Mouse (Mus musculus) liver, adult 2 months (tissue): Measurements from ENCODE around the gene Tbc1d12. TPM values are rescaled to one million over a fixed set of nuclear protein-coding genes. Genes with fewer than 3 reads are reported as not detected.

Experiments
- DNase-seq: peaks from one replicate; pipeline ENCODE4 v3.0.0-alpha.2; 2011; ENCODE audit warnings: low read depth, low spot score; ENCODE audit errors: extremely low read depth
- H3K27ac ChIP-seq: fragments of 200-500 bp; replicated peaks from 2 replicates; pipeline ENCODE4 v1.5.1; 2012; ENCODE audit warnings: low read depth, mild to moderate bottlenecking, control low read depth, inconsistent platforms, low read length; ENCODE audit not compliant: insufficient read depth
- H3K27me3 ChIP-seq: fragments of 200-500 bp; 2 replicates; pipeline ENCODE4 v1.6.1; 2012; ENCODE audit warnings: mild to moderate bottlenecking, moderate library complexity, low read length, inconsistent platforms; ENCODE audit not compliant: control insufficient read depth, insufficient read depth
- H3K36me3 ChIP-seq: fragments of 200-500 bp; 2 replicates; pipeline ENCODE4 v1.6.1; 2012; ENCODE audit warnings: low read length, inconsistent platforms; ENCODE audit not compliant: control insufficient read depth, insufficient read depth
- H3K4me1 ChIP-seq: fragments of 200-500 bp; 2 replicates; pipeline ENCODE4 v1.6.1; 2011; ENCODE audit warnings: low read length; ENCODE audit not compliant: control insufficient read depth, insufficient read depth
- H3K4me3 ChIP-seq: fragments of 200-500 bp; 2 replicates; pipeline ENCODE4 v1.5.1; 2011; ENCODE audit warnings: low read depth, mild to moderate bottlenecking, control low read depth, low read length, moderate library complexity; ENCODE audit not compliant: insufficient read depth
- H3K79me2 ChIP-seq: fragments of 200-500 bp; 2 replicates; pipeline ENCODE4 v1.6.1; 2012; ENCODE audit warnings: inconsistent platforms, mild to moderate bottlenecking, low read length, moderate library complexity; ENCODE audit not compliant: control insufficient read depth, insufficient read depth
- H3K9ac ChIP-seq: fragments of 200-500 bp; 2 replicates; pipeline ENCODE4 v1.6.1; 2012; ENCODE audit warnings: low read depth, mild to moderate bottlenecking, control low read depth, inconsistent platforms, low read length
- CTCF ChIP-seq: fragments of 200-500 bp; IDR thresholded peaks from 2 replicates; pipeline ENCODE4 v1.5.1; 2011; ENCODE audit warnings: low read depth, low read length, control low read depth
- POLR2A ChIP-seq: fragments of 200-500 bp; IDR thresholded peaks from 2 replicates; pipeline ENCODE4 v1.6.1; 2011; ENCODE audit warnings: low read length, control low read depth; ENCODE audit not compliant: insufficient read depth; ENCODE audit errors: extremely low read depth
- WGBS: fragments of 180-500 bp; shearing (Covaris S2); methylation state at CpG from one replicate; pipeline ENCODE4 v1.1.7; 2018; 5-methylcytosine and 5-hydroxymethylcytosine counted together
- polyA plus RNA-seq: library from polyadenylated mRNA; depleted of rRNA; stranded (reverse); fragments of >200 nt; gene quantifications from 2 replicates; pipeline ENCODE4 v1.2.3, GENCODE M21; 2012
- total RNA-seq: library from RNA; depleted of rRNA; stranded (reverse); fragments of >200 nt; gene quantifications from 2 replicates; pipeline ENCODE4 v1.2.3, GENCODE M21; 2014

Tbc1d12 gene
- total and polyA plus RNA-seq, 2 experiments, result 2.2 to 5.9 TPM

DNA sequence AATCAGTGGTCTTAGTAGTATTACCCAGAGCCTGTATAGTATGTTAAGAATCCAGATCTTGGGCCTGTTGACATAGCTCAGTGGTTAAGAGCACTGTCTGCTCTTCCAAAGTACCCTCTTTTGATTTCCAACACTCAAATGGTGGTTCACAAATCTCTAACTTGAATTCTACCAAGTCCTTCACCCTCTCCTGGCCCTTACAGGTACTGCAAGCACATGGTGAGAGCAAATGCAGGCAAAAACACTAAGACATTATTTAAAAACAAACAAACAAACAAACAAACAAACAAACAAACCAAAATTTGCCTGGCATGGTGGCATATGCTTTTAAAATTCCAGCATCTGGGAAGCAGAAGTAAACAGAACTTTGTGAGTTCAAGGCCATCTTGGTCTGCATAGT lies 43.9 kb downstream of the Tbc1d12 start:
- DNase-seq, result no peak
- H3K36me3 ChIP-seq, result peaks cover 3% of the 10 kb centered on the region; the same call in 1 of the 2 replicates
- no peak overlapping the region for H3K27ac ChIP-seq
- no peaks in the 10 kb centered on the region for H3K4me1 ChIP-seq
- TF ChIP-seq CTCF, result no peak
- no peak for TF ChIP-seq POLR2A
- no peaks in the 10 kb centered on the region for H3K27me3 ChIP-seq
- H3K4me3 ChIP-seq, result no peak overlapping the region
- no peak overlapping the region for H3K9ac ChIP-seq
- no peaks in the 10 kb centered on the region for H3K79me2 ChIP-seq

DNA sequence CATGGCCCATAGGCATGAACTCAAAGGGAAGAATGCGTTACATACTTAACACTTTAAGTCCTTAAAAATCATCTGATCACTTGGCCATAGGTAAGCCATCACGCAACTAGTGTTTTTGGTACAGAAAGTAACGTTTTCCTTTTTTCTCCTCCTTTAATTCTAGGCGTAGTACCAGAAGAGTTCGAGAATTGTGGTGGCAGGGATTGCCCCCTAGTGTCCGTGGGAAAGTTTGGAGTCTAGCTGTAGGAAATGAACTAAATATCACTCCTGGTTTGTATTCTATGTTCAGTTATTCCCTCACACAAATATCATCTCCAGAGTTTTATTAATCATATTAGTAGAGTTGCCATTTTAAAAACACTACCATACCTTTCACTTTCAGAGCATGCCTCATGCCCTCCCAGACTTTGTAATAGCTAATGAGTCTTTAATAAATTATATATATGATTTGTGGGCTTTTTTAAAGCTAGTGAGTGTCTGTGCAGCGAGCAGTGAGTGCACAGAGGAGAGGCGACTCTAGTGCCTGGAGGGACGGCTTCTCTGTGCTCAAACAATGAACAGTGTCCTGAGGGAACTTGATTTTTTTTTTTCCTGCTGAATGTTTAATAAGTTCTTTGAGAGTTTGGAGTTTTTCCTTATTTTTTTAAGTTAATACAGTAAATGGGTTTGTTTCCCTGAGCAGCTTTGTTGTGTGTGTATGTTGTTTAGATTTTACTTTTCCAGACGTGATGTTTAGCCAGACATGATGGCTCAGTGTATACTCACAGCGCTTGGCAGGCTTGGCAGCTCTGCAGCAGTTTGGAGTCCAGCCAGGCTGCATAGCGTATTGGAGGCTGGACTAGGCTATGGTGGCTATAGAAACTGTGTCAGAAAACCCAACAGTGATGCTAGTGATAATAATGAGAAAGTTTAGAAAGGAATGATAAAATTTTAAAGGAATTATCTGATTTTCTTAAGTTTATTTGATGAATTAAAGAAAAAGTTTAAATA lies 65.1 kb downstream of the Tbc1d12 start:
- peaks cover 3% of the 10 kb centered on the region; the same call in 1 of the 2 replicates for H3K4me1 ChIP-seq
- WGBS, result 69% methylated on average over 12 of the region's 12 CpGs
- H3K27ac ChIP-seq, result no peak overlapping the region
- no peak overlapping the region for H3K9ac ChIP-seq
- no peak overlapping the region for H3K4me3 ChIP-seq
- H3K79me2 ChIP-seq, result no peaks in the 10 kb centered on the region
- no peak for TF ChIP-seq POLR2A
- no peak for TF ChIP-seq CTCF
- peak; percentile 15 for DNase-seq
- H3K27me3 ChIP-seq, result no peaks in the 10 kb centered on the region
- peaks cover 5% of the 10 kb centered on the region for H3K36me3 ChIP-seq

DNA sequence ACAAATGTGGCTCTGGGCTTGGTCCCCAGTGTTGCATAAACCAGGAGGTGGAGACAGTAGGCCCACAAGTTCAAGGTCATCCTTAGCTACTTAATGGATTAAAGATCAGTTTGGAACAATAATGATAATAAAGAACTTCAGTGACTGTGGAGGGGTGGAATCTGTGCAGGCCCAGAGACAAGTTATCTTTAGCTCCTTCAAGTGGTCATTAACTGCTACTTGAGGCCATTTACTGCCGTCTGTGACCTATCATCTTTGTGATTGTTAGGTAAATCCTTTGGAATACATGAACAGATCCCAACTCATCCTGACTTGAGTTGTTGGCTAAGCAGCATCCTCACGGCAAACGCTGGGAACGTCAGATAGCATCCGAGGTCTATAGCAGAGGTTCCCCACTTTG lies 66.1 kb downstream of the Tbc1d12 start:
- no peak for TF ChIP-seq POLR2A
- no peak for TF ChIP-seq CTCF
- no peak overlapping the region for H3K4me3 ChIP-seq
- H3K4me1 ChIP-seq, result peaks cover 3% of the 10 kb centered on the region; the same call in 1 of the 2 replicates
- no peaks in the 10 kb centered on the region for H3K79me2 ChIP-seq
- H3K36me3 ChIP-seq, result peaks cover 3% of the 10 kb centered on the region
- H3K27ac ChIP-seq, result no peak overlapping the region
- peak; percentile 59 for DNase-seq
- WGBS, result 97% methylated on average over 5 of the region's 5 CpGs
- no peak overlapping the region for H3K9ac ChIP-seq
- H3K27me3 ChIP-seq, result no peaks in the 10 kb centered on the region

DNA sequence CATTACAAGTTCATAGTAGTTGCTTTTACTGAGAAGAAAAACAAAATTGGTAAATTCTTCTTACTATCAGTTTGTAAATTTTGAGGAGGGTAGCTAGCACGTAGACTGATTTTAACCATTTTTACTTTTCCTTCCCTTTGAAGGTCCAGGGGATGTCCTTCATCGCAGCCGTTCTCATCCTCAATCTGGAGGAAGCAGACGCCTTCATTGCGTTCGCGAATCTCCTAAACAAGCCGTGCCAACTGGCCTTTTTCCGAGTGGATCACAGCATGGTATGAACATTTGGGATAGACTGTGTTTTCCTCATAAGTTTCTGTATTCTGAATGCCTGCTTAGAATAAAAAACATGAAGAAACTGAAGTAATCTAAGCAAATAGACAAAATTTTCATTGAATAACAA lies 77.4 kb downstream of the Tbc1d12 start:
- TF ChIP-seq POLR2A (no peak), CTCF (no peak)
- Histone ChIP-seq H3K27me3 (no peaks in the 10 kb centered on the region), H3K9ac (no peak overlapping the region), H3K27ac (no peak overlapping the region), H3K79me2 (no peaks in the 10 kb centered on the region), H3K4me1 (no peaks in the 10 kb centered on the region), H3K36me3 (peaks cover 26% of the 10 kb centered on the region), H3K4me3 (no peak overlapping the region)
- WGBS, result 92% methylated on average over 9 of the region's 9 CpGs
- DNase-seq, result no peak

DNA sequence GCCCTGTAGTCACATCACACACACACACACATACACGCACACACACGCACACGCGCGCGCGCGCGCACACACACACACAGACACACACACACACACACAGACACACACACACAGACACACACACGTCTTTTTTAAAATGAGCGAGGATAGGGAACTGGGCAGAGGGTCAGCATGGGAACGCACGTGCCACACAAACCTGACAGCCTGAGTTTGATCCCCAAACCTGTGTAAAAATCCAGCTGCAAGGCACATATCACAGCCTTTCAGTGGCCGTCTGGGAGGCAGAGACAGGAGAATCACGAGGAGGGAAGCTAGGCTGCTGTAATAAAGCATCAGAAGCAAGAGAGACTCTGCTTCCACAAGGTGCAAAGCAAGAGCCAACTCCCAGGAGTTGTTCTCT lies 78.5 kb downstream of the Tbc1d12 start:
- peaks cover 28% of the 10 kb centered on the region for H3K36me3 ChIP-seq
- no peak overlapping the region for H3K27ac ChIP-seq
- 93% methylated on average over 15 of the region's 15 CpGs for WGBS
- H3K4me3 ChIP-seq, result no peak overlapping the region
- H3K79me2 ChIP-seq, result no peaks in the 10 kb centered on the region
- no peak for DNase-seq
- no peak overlapping the region for H3K9ac ChIP-seq
- TF ChIP-seq POLR2A (no peak), CTCF (no peak)
- H3K4me1 ChIP-seq, result no peaks in the 10 kb centered on the region
- no peaks in the 10 kb centered on the region for H3K27me3 ChIP-seq

DNA sequence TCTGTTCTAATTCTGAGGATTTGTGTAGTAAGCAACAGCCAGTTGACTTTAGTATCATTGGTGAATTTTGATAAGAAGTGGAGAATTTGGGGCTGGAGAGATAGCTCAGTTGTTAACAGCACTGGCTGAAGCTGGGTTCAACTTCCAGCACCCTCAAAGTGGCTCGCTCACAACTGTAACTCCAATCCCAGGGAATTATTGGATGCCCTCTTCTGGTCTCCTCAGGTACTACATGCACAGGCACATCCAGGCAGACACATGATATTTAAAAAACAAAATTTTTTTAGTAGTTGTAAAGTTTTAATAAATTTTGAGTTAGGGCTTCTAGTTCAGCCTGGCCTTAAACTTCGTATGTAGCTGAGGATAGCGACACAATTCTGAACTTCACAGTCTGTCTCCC lies 79.3 kb downstream of the Tbc1d12 start:
- no peak overlapping the region for H3K9ac ChIP-seq
- no peak overlapping the region for H3K27ac ChIP-seq
- no peaks in the 10 kb centered on the region for H3K4me1 ChIP-seq
- TF ChIP-seq POLR2A (no peak), CTCF (peak; percentile 24; the same call in 1 of the 2 replicates)
- no peaks in the 10 kb centered on the region for H3K79me2 ChIP-seq
- no peaks in the 10 kb centered on the region for H3K27me3 ChIP-seq
- no peak overlapping the region for H3K4me3 ChIP-seq
- DNase-seq, result peak; percentile 16
- WGBS, result 67% methylated on average over 3 of the region's 3 CpGs
- peaks cover 28% of the 10 kb centered on the region for H3K36me3 ChIP-seq
